Mouse (Mus musculus): ENCODE results near the gene Pknox2.

Pknox2 gene

DNA sequence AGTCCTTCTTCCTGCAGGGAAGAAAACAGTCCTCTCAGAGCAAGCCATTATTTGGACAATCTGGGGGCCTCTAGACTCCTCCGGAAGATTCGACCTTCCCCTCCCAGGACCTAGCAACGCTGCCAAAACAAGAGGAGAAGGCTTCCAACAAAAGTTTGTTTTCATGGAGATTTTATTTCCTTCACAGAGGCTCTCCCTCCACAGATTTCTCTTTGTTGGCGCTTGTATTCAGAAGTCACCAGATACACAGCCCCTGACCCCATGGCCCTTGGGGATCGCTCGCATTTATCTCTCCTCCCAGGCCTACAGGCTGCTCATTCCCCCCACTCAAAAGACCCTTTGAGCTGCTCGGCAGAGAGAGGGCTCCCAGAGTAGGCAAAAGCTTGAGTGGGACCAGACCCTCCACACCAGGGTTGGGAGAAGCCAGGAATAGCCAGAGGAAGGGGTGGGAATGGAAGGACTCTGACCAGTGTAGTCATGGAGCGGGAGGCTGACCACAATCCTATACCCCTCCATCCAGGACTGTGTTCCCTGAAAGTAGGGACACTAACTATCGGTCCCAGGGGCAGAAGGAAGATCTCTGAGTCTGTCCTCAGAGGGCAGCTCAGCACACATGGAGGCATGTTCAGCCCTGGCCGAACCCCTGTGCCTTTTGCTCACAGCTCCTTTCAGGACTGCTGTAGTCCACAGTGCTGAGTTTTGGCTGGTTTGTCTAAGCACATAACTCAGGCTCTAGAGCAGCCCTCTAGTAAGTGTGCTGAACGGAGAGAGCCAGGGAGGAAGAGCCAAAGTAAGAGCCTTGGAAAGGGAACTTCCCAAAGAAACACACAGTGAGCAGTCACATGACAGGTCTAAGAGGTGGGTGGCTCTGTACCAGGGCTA is 45.9 kb downstream of the Pknox2 start:
- no peak for DNase-seq (ENCODE audit: extremely low read depth, low read depth)

DNA sequence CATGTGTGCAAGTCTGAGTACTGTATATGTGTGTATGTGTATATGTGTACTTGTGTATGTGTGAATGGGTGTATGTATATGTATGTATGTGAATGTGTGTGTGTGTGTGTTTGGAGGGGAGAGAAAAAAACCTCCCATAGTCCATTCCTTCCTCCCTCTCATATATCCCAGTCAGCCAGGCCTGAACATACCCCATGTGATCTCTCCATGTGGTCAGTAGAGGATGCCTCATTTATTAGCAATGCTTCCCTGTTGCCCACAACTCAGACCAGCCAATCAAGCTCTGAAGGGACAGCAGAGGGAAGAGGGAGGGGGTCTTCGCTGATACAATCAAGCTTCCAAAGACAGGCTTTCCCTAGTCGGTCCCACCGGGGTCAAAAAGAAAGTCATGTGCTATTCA is 47.6 kb downstream of the Pknox2 start:
- DNase-seq (ENCODE audit: extremely low read depth, low read depth), result no peak

DNA sequence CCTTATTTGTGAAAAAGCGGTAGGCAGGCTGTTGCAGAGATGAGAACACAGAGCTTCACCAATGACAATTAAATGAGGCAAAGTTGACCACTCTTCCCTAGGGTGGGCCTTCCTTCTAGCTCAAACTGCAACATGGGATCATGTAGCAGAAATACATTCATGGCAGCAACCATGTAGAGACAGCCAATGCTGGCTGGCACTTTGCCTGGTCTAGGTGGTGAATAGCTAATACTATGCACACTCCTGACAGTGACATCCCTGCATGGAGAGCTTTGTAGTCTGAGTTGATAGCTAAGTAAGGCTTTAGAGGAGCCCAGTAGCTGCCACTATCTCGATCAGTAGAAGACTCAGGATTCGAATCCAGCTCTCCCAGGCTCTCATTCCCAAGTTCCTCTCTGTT is 48.6 kb downstream of the Pknox2 start:
- no peak for DNase-seq (ENCODE audit: extremely low read depth, low read depth)

DNA sequence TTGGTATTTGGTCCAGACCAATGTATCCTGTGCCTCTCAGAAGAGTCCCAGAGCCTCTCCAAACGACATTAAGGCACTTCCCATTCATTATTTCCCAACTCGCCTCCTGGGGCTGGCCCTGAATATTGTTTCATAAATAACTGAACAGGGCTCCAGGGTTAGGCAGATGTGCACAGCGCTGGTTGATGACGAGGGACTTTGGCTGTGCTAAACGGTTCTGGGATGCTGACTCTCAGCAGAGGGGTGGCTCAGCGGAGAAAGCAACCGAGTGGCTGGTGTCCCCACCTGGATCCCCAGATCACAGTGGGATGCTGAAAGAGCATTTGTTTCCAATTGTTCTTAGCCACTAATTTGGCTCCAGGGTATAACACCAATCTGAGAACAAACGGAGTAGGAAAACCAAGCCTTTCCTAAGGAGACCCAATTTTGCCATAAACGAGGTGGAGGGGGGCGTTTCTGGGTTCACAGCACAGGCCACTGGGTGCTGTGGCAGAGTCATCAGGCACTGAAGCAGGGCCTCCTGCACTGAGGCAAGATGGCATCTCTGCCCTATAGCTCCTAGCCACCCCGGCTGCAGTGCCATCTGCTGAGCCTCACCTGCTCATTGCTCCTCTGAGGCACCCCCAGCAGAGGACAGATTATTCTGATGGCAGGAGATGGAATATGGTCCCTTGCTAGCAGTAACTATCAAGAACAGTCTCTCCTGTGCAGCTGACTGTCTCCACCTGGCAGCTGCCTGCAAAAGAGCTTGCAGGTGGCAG is 52.8 kb downstream of the Pknox2 start:
- no peak for DNase-seq (ENCODE audit: extremely low read depth, low read depth)

DNA sequence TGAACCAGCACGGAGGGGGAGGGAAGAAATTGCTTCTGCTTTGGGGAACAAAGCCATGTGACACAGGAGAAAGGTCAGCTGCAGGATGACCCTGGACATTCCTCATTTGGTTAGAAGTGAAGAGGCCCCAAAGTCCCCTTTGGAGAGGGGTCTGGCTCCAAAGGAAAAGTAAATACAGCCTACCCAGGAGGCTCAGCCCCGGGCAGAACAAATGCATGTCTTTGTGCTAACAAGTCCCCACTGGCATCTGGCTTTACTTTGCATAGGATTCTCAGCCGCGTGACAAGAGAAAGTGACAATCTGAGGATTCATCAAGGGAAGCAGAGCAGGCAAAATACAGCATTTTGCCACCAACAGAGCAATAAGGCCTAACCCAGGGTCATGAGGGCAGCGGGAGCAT is 54.1 kb downstream of the Pknox2 start:
- DNase-seq (ENCODE audit: extremely low read depth, low read depth), result no peak

DNA sequence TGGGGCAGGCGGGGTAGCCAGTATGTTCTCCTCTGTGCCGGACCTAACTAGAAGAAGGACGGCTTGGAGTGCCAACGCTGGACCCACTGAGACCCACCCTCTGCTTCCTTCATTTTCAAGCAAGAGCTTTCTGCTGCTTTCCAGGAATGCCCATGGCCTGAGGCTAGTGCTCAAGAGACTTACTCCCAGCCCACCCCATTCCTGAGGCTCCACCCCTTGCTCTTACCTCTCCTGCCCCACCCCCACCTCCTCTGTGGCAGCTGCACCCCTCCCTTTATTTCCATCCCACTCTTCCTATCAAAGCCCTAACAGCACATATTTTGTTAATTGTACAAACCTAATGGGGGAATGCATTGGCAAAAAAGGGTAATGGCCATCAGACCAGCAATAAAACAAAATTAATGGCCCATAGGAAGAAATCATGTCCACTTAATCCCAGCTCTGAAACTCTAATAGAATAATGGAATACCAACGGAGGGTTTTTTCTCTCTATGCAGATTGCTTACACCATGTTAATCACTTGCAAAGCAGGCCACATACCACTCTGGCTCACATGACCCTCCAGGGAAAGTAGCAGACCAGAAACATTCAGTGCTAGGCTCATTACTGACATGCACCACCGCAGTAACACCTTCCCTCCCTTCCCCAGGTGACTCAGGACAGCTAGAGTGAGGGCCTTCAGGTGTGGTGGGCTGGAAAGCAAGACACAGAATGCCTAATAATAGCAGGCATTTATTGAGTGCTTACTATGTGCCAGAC is 57.1 kb downstream of the Pknox2 start:
- DNase-seq (ENCODE audit: extremely low read depth, low read depth), result no peak

DNA sequence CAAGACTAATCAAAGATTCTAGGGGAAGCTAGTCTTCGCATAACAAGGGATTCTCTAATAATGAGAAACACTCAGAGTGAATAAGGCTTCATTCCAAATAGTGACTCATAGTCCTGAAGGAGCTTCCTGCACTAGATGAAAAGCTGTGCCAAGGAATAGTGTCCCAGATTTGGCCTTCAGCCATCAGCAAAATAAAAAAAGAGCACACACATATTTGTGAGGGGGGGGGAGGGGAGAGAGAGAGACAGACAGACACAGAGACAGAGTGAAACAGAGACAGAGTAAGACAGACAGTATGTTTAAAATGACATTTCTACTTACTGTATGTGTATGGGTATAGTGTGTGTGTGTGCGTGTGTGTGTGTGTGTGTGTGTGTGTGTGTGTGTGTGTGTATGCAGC is 61.8 kb downstream of the Pknox2 start:
- no peak for DNase-seq (ENCODE audit: extremely low read depth, low read depth)

DNA sequence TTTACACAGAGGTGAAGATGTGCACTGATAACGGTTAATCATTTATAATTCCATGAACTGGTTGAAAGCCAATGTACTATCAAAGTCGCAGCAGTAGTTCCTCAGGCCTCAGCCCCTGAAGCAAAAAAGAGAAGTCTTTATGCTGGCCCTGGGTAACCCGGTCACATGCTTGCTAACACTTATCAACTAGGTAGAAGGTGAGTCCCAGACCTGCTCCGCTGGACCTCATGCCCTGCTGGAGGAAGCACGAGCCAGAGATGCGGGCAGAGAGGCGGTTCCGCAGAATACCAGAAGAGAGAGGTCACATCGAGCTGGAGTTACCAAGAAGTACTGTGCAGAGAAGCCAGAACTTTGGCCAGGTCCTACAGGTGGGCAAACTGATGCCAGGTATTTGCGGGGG is 65.0 kb downstream of the Pknox2 start:
- DNase-seq (ENCODE audit: extremely low read depth, low read depth), result no peak

DNA sequence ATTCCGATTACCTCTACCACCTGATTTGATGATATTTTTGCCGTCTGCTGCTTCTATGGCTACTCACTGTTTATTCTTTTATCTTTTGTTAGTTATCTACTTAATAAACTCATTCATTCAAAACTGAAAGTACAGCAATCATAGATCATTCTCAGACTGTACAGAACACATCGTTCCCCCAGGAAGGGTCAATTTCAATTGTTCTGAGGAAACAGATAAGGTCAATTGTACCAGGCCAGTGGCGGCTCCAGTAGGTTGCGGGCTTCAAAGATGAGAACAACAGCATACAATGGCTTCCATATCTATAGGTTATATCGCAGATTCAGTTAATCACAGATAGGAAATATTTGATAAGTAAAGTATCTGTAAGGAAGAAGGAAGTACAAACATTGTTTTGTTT is 66.9 kb downstream of the Pknox2 start:
- no peak for DNase-seq (ENCODE audit: extremely low read depth, low read depth)

DNA sequence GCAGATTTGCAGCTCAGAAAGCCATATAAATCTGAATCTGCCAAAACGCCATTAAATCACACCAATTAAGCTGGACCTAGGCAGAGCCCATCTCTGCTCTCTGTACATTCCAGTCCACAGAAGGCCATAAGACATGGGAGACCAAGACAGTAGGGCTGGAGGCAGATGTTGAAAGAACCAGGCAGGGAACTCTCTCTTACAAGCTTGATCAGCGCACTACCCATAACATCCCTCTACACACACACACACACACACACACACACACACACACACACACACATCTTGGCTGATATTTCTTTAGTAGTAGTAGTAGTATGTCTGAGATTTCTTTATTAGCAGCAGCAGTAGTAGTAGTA is 70.2 kb downstream of the Pknox2 start:
- no peak for DNase-seq (ENCODE audit: extremely low read depth, low read depth)

DNA sequence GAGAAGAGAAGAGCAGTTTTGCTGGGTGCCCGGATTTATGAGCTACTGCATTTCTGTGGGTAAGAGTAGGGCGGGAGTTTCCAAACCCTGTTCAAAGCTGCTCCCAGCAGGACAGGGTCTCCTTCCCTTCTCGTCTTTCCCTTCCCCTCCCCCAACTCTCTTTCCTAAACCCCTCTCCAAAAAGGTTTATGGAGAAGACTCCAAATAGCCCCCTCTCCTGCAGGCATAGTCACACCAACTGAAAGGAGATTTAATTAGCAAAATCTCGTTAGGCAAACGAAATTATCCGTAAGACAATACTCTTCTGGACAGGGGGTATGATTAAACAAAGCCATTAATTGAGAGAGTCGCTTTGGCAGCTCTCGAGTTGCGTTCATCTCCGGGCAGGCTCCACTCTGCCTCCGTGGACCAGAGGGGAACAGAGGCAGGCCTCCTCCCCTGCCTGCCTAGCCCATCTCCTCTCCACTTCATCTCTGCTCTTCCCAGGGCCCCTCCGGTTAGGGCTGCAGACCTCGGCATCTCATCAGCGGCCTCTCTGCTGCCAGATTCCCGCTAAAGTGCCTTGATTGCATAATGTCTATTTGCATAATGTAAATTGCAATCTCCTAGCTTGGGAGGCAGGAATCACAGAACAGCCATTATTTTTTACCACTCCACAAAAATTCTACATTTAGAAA is 70.7 kb downstream of the Pknox2 start:
- DNase-seq (ENCODE audit: extremely low read depth, low read depth), result no peak

DNA sequence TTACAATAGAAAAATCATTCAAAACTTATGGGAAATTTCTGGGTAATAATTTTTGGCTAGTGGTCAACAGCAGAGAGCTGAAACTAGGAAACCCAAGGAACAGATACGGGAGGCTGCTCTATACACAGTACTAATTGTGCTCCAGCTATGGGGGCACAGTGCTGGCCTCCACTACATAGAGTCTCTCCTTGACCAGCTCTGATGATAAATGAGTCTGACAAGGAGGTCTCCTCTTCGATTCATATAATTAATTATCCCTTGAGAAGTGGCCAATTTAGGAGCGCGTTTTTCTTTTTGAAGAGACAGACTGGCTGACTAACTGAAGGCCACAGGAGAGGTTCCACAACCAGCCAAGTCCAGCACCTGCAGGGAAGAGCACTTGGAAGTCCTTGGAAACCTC is 71.3 kb downstream of the Pknox2 start:
- no peak for DNase-seq (ENCODE audit: extremely low read depth, low read depth)

DNA sequence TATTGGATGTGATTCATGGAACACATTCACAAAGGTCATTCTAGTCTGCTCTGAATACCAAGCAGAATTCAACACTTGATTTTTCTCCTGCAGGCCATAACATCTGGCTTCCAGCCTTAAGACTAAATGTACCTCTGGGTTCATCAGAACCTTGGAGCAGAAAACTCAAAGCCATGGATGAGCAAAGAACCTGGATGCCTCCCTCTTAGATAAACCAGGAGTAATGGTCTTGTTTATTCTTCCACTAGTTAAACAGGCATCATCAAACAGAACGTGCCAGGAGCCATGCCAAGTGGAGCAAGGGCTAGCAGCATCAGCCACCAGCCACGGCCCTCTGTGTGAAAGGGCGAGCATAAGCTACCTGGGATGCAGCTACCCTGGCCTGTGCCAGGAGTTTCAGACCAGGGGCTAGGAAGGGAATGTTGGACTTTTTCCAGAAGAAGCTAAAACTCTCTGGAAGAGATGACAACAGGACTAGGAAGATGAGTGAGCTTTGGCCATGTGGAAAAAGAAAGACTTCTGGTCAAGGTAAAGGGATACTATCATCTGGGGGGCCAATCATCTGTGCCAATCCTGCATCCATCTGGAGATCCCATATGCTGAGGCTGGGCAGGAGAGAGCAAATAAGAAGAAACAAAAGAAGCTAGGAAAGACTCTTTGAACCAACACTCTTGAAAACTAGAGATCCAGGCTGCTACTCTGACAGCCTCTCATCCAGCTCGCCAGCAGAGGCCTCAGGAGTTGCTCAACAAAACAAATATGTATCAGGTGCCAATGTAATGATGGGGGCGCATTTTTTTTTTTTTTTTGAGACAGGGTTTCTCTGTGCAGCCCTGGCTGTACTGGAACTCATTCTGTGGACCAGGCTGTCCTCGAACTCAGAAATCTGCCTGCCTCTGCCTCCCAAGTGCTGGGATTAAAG is 77.6 kb downstream of the Pknox2 start:
- no peak for DNase-seq (ENCODE audit: extremely low read depth, low read depth)

DNA sequence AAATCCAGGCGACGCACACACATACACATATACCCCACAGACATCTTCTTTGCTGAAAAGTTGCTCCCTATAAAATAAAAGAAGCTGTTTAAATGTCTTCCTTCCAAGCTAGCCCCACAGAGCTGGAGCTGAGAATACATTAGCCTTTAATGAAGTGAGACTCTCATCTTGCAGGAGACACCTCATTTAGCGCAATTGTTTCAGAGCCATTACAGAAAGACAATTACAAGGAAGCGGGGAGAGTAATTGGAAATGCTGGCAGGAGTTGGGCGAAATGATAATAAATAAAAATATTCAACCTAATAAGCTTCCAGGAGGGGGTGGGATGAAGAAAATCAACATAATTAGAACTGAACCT is 79.8 kb downstream of the Pknox2 start:
- DNase-seq (ENCODE audit: extremely low read depth, low read depth), result no peak

DNA sequence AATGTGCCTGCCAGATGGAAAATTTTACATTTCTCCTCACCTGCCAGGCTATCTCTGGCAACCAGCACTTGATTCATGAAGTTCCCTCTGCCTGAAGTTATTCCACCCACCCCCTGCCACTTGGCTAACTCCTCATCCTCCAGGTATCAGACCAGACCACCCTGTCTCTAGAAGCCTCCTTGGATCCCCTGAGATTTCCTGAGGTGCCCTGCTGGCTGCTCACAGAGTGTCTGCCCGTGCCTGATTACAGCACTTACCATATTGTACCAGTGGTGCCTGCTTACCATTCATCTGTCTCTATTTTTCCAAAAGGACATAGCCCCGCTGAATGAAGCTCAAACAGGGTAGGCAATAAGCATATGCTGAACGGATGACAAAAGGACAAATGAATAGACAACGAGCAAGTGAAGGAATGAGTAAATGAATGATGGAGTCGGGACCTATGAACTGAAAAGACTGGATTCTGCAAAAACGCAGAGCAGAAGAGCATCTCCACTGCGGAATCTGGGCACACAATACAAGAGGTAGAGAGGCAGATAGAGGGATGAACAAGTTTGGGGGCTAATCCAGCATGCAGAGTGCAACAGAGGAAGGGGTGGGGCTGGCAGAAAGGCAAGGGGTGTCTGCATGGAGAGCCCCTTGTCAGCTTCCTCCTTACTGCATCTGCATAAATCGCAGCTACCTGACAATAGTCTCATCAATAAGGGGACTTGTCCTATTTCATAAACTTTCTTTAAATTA is 80.3 kb downstream of the Pknox2 start:
- no peak for DNase-seq (ENCODE audit: extremely low read depth, low read depth)

DNA sequence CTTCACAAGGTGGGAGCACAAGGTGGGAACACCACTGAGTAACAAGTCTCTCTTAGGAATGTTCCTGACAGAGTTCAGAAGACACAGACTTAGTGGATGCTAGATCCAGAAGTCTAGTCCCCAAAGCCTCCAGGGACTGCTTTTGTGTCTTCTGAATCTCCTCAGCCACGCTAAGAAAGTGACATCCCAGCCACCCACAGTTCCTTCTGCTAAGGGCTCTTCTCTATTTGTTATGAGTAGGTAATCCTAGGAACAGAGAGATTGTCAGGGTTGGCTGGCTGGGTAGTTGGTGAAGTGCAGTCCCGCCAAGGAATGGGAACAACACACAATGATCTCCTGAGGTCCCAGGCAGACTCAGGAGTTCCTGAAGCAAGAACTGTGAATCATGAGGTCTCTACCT is 85.6 kb downstream of the Pknox2 start:
- DNase-seq (ENCODE audit: extremely low read depth, low read depth), result no peak

DNA sequence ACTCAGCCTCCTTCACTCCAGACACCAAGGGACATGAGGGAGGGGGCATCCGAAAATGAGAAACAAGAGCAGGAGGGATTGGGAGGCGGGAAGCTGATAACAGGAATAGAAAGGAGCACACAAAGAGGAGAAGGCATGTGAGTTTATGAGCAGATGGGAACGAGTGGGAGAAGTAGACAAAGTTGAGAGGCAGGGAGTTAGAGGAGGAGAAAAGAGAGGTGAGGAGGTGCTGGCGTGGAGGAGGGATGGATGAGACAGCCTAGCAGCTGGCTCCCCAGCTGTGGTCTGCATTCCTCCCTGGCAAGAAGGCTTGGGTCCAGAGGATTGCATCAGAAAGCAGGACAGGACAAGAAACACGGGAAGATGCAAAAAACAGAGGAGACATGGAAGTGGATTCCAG is 92.5 kb downstream of the Pknox2 start:
- no peak for DNase-seq (ENCODE audit: extremely low read depth, low read depth)

DNA sequence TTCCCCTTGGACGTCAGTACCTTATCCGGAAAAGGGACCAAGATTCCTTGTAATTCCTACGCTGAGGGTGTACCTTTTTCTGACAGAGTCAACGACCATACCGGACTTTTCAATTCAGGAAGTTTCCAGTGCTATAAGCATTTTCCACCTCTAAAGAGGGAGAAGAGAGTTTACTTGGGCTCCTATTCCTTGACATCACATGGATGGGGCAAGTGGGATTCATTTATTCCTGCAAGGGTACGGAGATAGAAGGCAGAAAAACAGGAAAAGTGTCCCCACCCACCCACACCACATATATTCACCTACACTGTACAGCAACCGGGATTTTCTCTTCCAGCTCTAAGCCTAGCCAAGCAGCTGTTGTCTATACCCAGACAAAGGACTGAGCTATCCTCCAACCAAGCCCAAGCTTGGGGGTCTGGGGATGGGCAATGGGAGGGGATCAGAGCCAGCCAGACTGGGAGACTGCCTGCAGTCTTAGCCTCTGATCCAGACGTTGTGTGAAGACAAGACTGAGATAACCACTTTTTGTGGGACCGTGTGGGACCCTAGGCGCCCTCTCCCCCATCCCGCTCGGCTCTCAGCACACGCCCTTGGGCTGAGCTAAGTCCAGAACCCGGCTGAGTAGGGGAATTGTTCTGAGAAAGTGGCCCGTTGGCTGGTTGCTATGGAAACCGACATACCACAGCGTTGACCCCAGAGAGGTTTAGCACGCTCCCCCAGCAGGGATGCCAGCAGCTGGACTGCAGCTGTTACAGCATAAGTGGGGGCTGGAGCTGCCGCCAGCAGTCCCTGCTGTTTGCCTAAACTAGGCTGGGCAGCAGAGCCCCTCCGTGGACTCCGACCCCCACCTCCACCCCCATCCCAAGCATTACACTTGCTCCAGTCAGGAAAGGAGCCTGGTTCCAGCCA is 93.3 kb downstream of the Pknox2 start:
- DNase-seq (ENCODE audit: extremely low read depth, low read depth), result no peak

DNA sequence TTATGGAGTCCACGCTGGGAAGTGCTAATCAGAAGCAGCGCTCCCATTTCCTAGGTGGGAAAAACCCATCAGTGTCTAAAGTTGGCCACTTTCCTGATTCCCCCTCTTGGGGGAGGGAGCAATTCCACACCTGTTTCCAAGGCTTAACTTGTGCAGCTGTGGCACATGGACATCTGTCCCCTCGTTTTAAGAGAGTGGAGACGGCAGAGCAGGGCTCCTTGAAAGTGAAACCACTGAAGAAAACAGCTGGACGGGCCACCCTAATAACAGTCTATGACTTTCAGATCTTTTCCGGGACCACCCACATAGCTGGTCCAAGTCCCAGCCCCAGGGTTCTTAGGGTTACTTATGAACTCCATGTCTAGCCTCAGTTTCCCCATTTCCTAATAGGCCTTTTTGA is 94.2 kb downstream of the Pknox2 start:
- no peak for DNase-seq (ENCODE audit: extremely low read depth, low read depth)
